Mouse (Mus musculus) midbrain, embryonic 14.5 days (tissue): ENCODE results near the gene Rnf151. TPM values are rescaled to one million over a fixed set of nuclear protein-coding genes. Genes with fewer than 3 reads are reported as not detected.
"Not testable (repeated sequence)": the region's sequence is repeated elsewhere in the genome, so short reads cannot be mapped to it uniquely, and the experiment has no call there.

Experiments used
- ATAC-seq: fragments of 200-750 bp; cut with Nextera tagmentation; 2 replicates; pipeline ENCODE4 v1.8.0; 2017; ENCODE audit warnings: moderate number of reproducible peaks, moderate library complexity; ENCODE audit not compliant: low FRiP score, low TSS enrichment
- DNase-seq: peaks from one replicate; pipeline ENCODE4 v3.0.0-alpha.2; 2015
- H3K27ac ChIP-seq: fragments of 300-500 bp; sonication (generic); replicated peaks from 2 replicates; pipeline ENCODE4 v1.5.1; 2014; ENCODE audit warnings: mild to moderate bottlenecking, low read depth, low read length, moderate library complexity
- H3K27me3 ChIP-seq: fragments of 300-500 bp; sonication (generic); 2 replicates; pipeline ENCODE4 v1.6.1; 2014; ENCODE audit warnings: low read length, control low read depth, mixed read lengths; ENCODE audit not compliant: control insufficient read depth, insufficient read depth
- H3K36me3 ChIP-seq: fragments of 300-500 bp; sonication (generic); 2 replicates; pipeline ENCODE4 v1.6.1; 2014; ENCODE audit warnings: low read length, control low read depth; ENCODE audit not compliant: control insufficient read depth, insufficient read depth
- H3K4me1 ChIP-seq: fragments of 300-500 bp; sonication (generic); 2 replicates; pipeline ENCODE4 v1.6.1; 2014; ENCODE audit warnings: mild to moderate bottlenecking, antibody characterized with exemption, low read length, control low read depth; ENCODE audit not compliant: control insufficient read depth, insufficient read depth
- H3K4me2 ChIP-seq: fragments of 300-500 bp; sonication (generic); 2 replicates; pipeline ENCODE4 v1.6.1; 2014; ENCODE audit warnings: mild to moderate bottlenecking, low read length, moderate library complexity
- H3K4me3 ChIP-seq: fragments of 300-500 bp; sonication (generic); replicated peaks from 2 replicates; pipeline ENCODE4 v1.5.1; 2014; ENCODE audit warnings: low read depth, low read length
- H3K9ac ChIP-seq: fragments of 300-500 bp; sonication (generic); replicated peaks from 2 replicates; pipeline ENCODE4 v1.6.1; 2014; ENCODE audit warnings: mild to moderate bottlenecking, low read length, moderate library complexity
- H3K9me3 ChIP-seq: fragments of 300-500 bp; sonication (generic); 2 replicates; pipeline ENCODE4 v1.6.1; 2016; ENCODE audit warnings: low read length, control low read depth, mixed read lengths; ENCODE audit not compliant: control insufficient read depth
- WGBS: fragments of 180-500 bp; shearing (Covaris S2); extraction: QIAGEN DNeasy Blood & Tissue Kit; methylation state at CpG from one replicate; pipeline ENCODE4 v1.1.7; 2014; 5-methylcytosine and 5-hydroxymethylcytosine counted together
- polyA plus RNA-seq: library from polyadenylated mRNA; unstranded; fragments of >200 nt; fragmentation: Nextera tagmentation; extraction: Ambion mirVana; gene quantifications from 2 replicates; pipeline ENCODE4 v1.2.1, GENCODE M21; 2014

Rnf151 gene
- polyA plus RNA-seq, 1 experiment from 2014 or later, result 0.32 TPM

- Histone ChIP-seq H3K4me2 (peak within 1 kb of the TSS; percentile 90), H3K9me3 (no peaks in the 10 kb centered on the region), H3K27me3 (no peaks in the 10 kb centered on the region), H3K4me3 (peak within 1 kb of the TSS; percentile 99), H3K4me1 (peaks cover 19% of the 10 kb centered on the region), H3K27ac (peak within 1 kb of the TSS; percentile 89), H3K9ac (peak within 1 kb of the TSS; percentile 97), H3K36me3 (no peaks in the 10 kb centered on the region)
- ATAC-seq, result peak; percentile 98
- WGBS, result under 1% methylated on average over 77 of the region's 80 CpGs
- peak; percentile 98 for DNase-seq
These were observed 48.2 kb downstream of the Rnf151 start, which contains the start of gene Zfp598 for GRCm38 (mm10) chr17:24669545-24670245. Gene Zfp598, plus strand, starts transcription at chr17:24669687.

GRCm38 (mm10) chr17:24669214-24669544, 48.7 kb downstream of the Rnf151 start:
- H3K27me3 ChIP-seq, DNase-seq, H3K36me3 ChIP-seq, H3K9me3 ChIP-seq, ATAC-seq: not testable (repeated sequence)
- Histone ChIP-seq H3K9ac (peak overlapping the region; percentile 97; the same call in 1 of the 2 replicates), H3K4me1 (peaks cover 19% of the 10 kb centered on the region), H3K4me2 (peak overlapping the region; percentile 90), H3K27ac (peak overlapping the region; percentile 89), H3K4me3 (peak overlapping the region; percentile 99)
- WGBS, result 8% methylated on average over 15 of the region's 15 CpGs

- no peak overlapping the region for H3K27ac ChIP-seq
- H3K4me2 ChIP-seq, result no peak overlapping the region
- no peak overlapping the region for H3K4me3 ChIP-seq
- H3K9me3 ChIP-seq, result no peaks in the 10 kb centered on the region
- peaks cover 19% of the 10 kb centered on the region for H3K4me1 ChIP-seq
- H3K9ac ChIP-seq, result no peak overlapping the region
- DNase-seq (peak; percentile 78), ATAC-seq (no peak)
- H3K36me3 ChIP-seq, result no peaks in the 10 kb centered on the region
- H3K27me3 ChIP-seq, result no peaks in the 10 kb centered on the region
- WGBS, result 32% methylated on average over 6 of the region's 6 CpGs
These were observed 50.4 kb downstream of the Rnf151 start for GRCm38 (mm10) chr17:24667416-24667815.

- not testable (repeated sequence) for DNase-seq, H3K27me3 ChIP-seq, H3K4me2 ChIP-seq, H3K27ac ChIP-seq, H3K9ac ChIP-seq, ATAC-seq, H3K4me3 ChIP-seq, H3K36me3 ChIP-seq, H3K9me3 ChIP-seq
- H3K4me1 ChIP-seq, result peaks cover 19% of the 10 kb centered on the region
- 68% methylated on average over 7 of the region's 7 CpGs for WGBS
These were observed 50.9 kb downstream of the Rnf151 start for GRCm38 (mm10) chr17:24667011-24667410.

Other genes starting within 250 kb of the Rnf151 start
- 22.7 and 22.8 TPM in 2 replicates for gene E4f1, start 247.8 kb downstream of the Rnf151 start, polyA plus RNA-seq
- gene Pgp, start 247.7 kb downstream of the Rnf151 start, polyA plus RNA-seq, result 60.5 and 62.7 TPM in 2 replicates
- gene Bricd5, start 244.2 kb downstream of the Rnf151 start, polyA plus RNA-seq, result 0.45 TPM in 1 of 2 replicates, not detected in the other
- gene Mlst8, start 239.0 kb downstream of the Rnf151 start, polyA plus RNA-seq, result 36.2 and 43.0 TPM in 2 replicates
- gene Caskin1, start 229.5 kb downstream of the Rnf151 start, polyA plus RNA-seq, result 34.8 and 37.5 TPM in 2 replicates
- 86.2 and 90.8 TPM in 2 replicates for gene Traf7, start 190.1 kb downstream of the Rnf151 start, polyA plus RNA-seq
- gene Rab26, start 183.9 kb downstream of the Rnf151 start, polyA plus RNA-seq, result 4.9 and 6.5 TPM in 2 replicates
- gene Pkd1, start 168.2 kb downstream of the Rnf151 start, polyA plus RNA-seq, result 18.0 and 28.3 TPM in 2 replicates
- gene Tsc2, start 85.4 kb downstream of the Rnf151 start, polyA plus RNA-seq, result 79.5 and 89.5 TPM in 2 replicates
- gene Nthl1, start 85.4 kb downstream of the Rnf151 start, polyA plus RNA-seq, result 6.5 and 8.9 TPM in 2 replicates
- 36.7 and 39.2 TPM in 2 replicates for gene Slc9a3r2, start 67.7 kb downstream of the Rnf151 start, polyA plus RNA-seq
- gene Npw, start 59.6 kb downstream of the Rnf151 start, polyA plus RNA-seq, result not detected in 2 replicates
- gene Zfp598, start 48.4 kb downstream of the Rnf151 start, polyA plus RNA-seq, result 22.8 and 24.5 TPM in 2 replicates
- 147 and 169 TPM in 2 replicates for gene Syngr3, start 28.1 kb downstream of the Rnf151 start, polyA plus RNA-seq
- 35.9 and 38.3 TPM in 2 replicates for gene Gfer, start 21.9 kb downstream of the Rnf151 start, polyA plus RNA-seq
- gene Noxo1, start 21.8 kb downstream of the Rnf151 start, polyA plus RNA-seq, result 1.8 and 1.9 TPM in 2 replicates
- 68.0 and 73.0 TPM in 2 replicates for gene Tbl3, start 10.4 kb downstream of the Rnf151 start, polyA plus RNA-seq
- gene Rps2, start 53 bp upstream of the Rnf151 start, polyA plus RNA-seq, result 814 and 824 TPM in 2 replicates
- gene Ndufb10, start 6.4 kb upstream of the Rnf151 start, polyA plus RNA-seq, result 282 and 319 TPM in 2 replicates
- not detected in 2 replicates for gene Rpl3l, start 9.8 kb upstream of the Rnf151 start, polyA plus RNA-seq
- 19.7 and 20.1 TPM in 2 replicates for gene Msrb1, start 18.6 kb upstream of the Rnf151 start, polyA plus RNA-seq
- not detected in 2 replicates for gene Hs3st6, start 34.9 kb upstream of the Rnf151 start, polyA plus RNA-seq
- not detected in 2 replicates for gene Meiob, start 86.2 kb upstream of the Rnf151 start, polyA plus RNA-seq
- gene Hagh, start 122.1 kb upstream of the Rnf151 start, polyA plus RNA-seq, result 55.4 and 71.0 TPM in 2 replicates
- gene Fahd1, start 132.3 kb upstream of the Rnf151 start, polyA plus RNA-seq, result 18.0 and 18.9 TPM in 2 replicates
- gene Igfals, start 147.9 kb upstream of the Rnf151 start, polyA plus RNA-seq, result 0.18 TPM in 1 of 2 replicates, not detected in the other
- 70.4 and 73.3 TPM in 2 replicates for gene Nubp2, start 168.3 kb upstream of the Rnf151 start, polyA plus RNA-seq
- gene Spsb3, start 168.6 kb upstream of the Rnf151 start, polyA plus RNA-seq, result 77.3 and 93.2 TPM in 2 replicates
- 21.6 and 26.9 TPM in 2 replicates for gene Eme2, start 177.0 kb upstream of the Rnf151 start, polyA plus RNA-seq
- 74.7 and 86.7 TPM in 2 replicates for gene Mrps34, start 177.1 kb upstream of the Rnf151 start, polyA plus RNA-seq
- 77.4 and 112 TPM in 2 replicates for gene Nme3, start 178.4 kb upstream of the Rnf151 start, polyA plus RNA-seq
- 83.3 and 86.1 TPM in 2 replicates for gene Mapk8ip3, start 218.9 kb upstream of the Rnf151 start, polyA plus RNA-seq
- gene Jpt2, start 242.6 kb upstream of the Rnf151 start, polyA plus RNA-seq, result 66.9 and 71.0 TPM in 2 replicates